Mouse (Mus musculus) lung, embryonic 16.5 days (tissue): ENCODE measurements around the gene Slco6d1. TPM values are rescaled to one million over a fixed set of nuclear protein-coding genes. Genes with fewer than 3 reads are reported as not detected.

Source experiments
- ATAC-seq: fragments of 200-750 bp; cut with Nextera tagmentation; 2 replicates; pipeline ENCODE4 v1.8.0; 2017; ENCODE audit warnings: low read depth, mild to moderate bottlenecking, moderate library complexity
- H3K27ac ChIP-seq: fragments of 300-500 bp; sonication (generic); 2 replicates; pipeline ENCODE4 v1.5.1; 2014; ENCODE audit warnings: mild to moderate bottlenecking, control low read depth, low read length
- H3K27me3 ChIP-seq: fragments of 300-500 bp; sonication (generic); 2 replicates; pipeline ENCODE4 v1.6.1; 2014; ENCODE audit warnings: low read depth, low read length, mixed read lengths; ENCODE audit not compliant: control insufficient read depth, insufficient read depth
- H3K36me3 ChIP-seq: fragments of 300-500 bp; sonication (generic); 2 replicates; pipeline ENCODE4 v1.6.1; 2014; ENCODE audit warnings: low read length; ENCODE audit not compliant: control insufficient read depth, insufficient read depth
- H3K4me1 ChIP-seq: fragments of 300-500 bp; sonication (generic); replicated peaks from 2 replicates; pipeline ENCODE4 v1.6.1; 2014; ENCODE audit warnings: low read length, mixed read lengths; ENCODE audit not compliant: control insufficient read depth, insufficient read depth
- H3K4me2 ChIP-seq: fragments of 300-500 bp; sonication (generic); 2 replicates; pipeline ENCODE4 v1.6.1; 2014; ENCODE audit warnings: low read depth, low read length, control low read depth
- H3K4me3 ChIP-seq: fragments of 300-500 bp; sonication (generic); 2 replicates; pipeline ENCODE4 v1.5.1; 2014; ENCODE audit warnings: mild to moderate bottlenecking, low read length, control low read depth
- H3K9ac ChIP-seq: fragments of 300-500 bp; sonication (generic); 2 replicates; pipeline ENCODE4 v1.6.1; 2014; ENCODE audit warnings: low read length, control low read depth
- H3K9me3 ChIP-seq: fragments of 300-500 bp; sonication (generic); 2 replicates; pipeline ENCODE4 v1.6.1; 2016; ENCODE audit warnings: low read length; ENCODE audit not compliant: control insufficient read depth
- WGBS: fragments of 180-500 bp; shearing (Covaris S2); extraction: QIAGEN DNeasy Blood & Tissue Kit; methylation state at CpG from one replicate; pipeline ENCODE4 v1.1.7; 2014; 5-methylcytosine and 5-hydroxymethylcytosine counted together
- microRNA-seq: library from miRNA; unstranded; fragments of <30 nt; microRNA quantifications from one replicate; pipeline ENCODE4, GENCODE M21; 2016
- polyA plus RNA-seq: library from polyadenylated mRNA; unstranded; fragments of >200 nt; fragmentation: Nextera tagmentation; extraction: Ambion mirVana; gene quantifications from 2 replicates; pipeline ENCODE4 v1.2.1, GENCODE M21; 2015

The Slco6d1 gene
- polyA plus RNA-seq, 1 experiment from 2014 or later, result not detected

DNA sequence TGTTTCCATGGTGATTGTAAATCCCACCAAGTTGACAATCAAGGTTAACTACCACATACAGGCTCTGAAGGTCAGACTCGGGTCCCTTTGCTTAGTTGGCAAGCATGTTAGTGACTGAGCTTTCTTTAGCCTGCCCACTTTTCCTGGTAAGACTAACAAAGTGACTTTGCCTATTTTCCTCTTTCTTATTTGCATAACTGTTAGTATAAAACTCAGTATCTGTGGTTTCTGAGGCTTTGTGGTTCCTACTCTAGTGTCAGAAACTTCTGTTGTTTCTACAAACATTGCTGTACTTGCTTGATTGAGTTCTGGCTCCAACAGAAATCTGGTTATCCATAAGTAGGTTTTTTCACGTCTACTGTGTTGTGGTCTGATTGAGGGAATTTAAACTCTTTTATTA lies 124.4 kb downstream of the Slco6d1 start:
- H3K36me3 ChIP-seq, result no peaks in the 10 kb centered on the region
- no peak overlapping the region for H3K4me2 ChIP-seq
- H3K27ac ChIP-seq, result no peak overlapping the region
- no peaks in the 10 kb centered on the region for H3K9me3 ChIP-seq
- 57% methylated on average over 2 of the region's 2 CpGs for WGBS
- no peak overlapping the region for H3K4me3 ChIP-seq
- H3K27me3 ChIP-seq, result no peaks in the 10 kb centered on the region
- no peak for ATAC-seq
- H3K9ac ChIP-seq, result no peak overlapping the region
- H3K4me1 ChIP-seq, result no peaks in the 10 kb centered on the region

DNA sequence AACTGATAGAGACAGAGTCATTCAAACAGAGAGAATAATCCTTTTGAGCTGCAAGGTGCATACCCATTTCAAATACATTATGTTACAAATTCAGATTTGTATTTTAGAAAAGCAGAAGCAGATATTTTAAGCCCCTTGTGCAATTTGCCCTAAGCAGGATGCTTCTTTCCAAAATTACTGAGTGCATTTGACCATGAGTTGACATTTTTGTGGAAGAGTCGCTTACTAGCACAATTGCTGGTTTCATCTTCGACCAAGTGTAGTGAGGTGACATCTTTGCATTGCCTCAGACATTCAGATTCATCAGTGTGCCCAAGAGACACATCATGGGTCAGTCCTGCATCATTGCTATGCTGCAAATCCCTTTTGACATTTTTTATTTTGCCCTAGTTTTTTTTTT lies 133.5 kb downstream of the Slco6d1 start:
- H3K9ac ChIP-seq, result no peak overlapping the region
- H3K4me3 ChIP-seq, result no peak overlapping the region
- H3K36me3 ChIP-seq, result no peaks in the 10 kb centered on the region
- no peak overlapping the region for H3K4me2 ChIP-seq
- H3K9me3 ChIP-seq, result no peaks in the 10 kb centered on the region
- H3K27ac ChIP-seq, result no peak overlapping the region
- no peak for ATAC-seq
- H3K4me1 ChIP-seq, result no peaks in the 10 kb centered on the region
- no peaks in the 10 kb centered on the region for H3K27me3 ChIP-seq
- 64% methylated on average over 2 of the region's 2 CpGs for WGBS

DNA sequence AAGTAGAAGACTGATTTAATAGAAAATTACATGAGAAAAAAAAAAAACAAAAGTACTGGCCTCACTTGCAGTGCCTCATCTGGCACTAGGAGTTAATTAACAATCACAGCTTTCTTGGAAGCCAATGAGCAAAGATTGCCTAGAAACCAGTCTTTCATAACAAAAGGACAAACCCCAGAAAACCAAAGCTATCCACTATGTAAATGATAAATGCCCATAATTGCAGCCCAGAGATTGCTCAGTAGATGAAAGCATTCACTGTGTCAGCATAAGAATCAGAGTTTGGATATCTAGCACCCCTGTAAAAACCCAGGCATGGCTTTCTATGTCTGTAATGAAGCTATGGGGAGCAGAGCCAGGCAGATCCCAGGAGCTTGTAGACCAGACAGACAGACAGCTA lies 144.8 kb downstream of the Slco6d1 start:
- no peak for ATAC-seq
- H3K36me3 ChIP-seq, result no peaks in the 10 kb centered on the region
- no peaks in the 10 kb centered on the region for H3K4me1 ChIP-seq
- H3K27me3 ChIP-seq, result no peaks in the 10 kb centered on the region
- H3K4me3 ChIP-seq, result no peak overlapping the region
- no peak overlapping the region for H3K4me2 ChIP-seq
- H3K9ac ChIP-seq, result no peak overlapping the region
- no peak overlapping the region for H3K27ac ChIP-seq
- H3K9me3 ChIP-seq, result no peaks in the 10 kb centered on the region

Small RNA genes within 50 kb of the gene (microRNA-seq; reads per million reads assigned to microRNA genes)
- gene Gm26134, result not detected
